Mouse (Mus musculus): ENCODE data around the gene Rbmxl1. TPM values are rescaled to one million over a fixed set of nuclear protein-coding genes. Genes with fewer than 3 reads are reported as not detected.
"Not testable (repeated sequence)": the region's sequence is repeated elsewhere in the genome, so short reads cannot be mapped to it uniquely, and the experiment has no call there.

Rbmxl1 gene
- polyA plus RNA-seq (2015; fragmentation: Nextera tagmentation; extraction: Ambion mirVana) = 198 and 234 TPM in 2 replicates

- Histone ChIP-seq H3K4me2 (peak within 1 kb of the TSS; percentile 66), H3K9ac (peak within 1 kb of the TSS; percentile 98), H3K27me3 (no peaks in the 10 kb centered on the region), H3K27ac (replicated peaks) (peak within 1 kb of the TSS; percentile 97), H3K36me3 (peaks cover 18% of the 10 kb centered on the region), H3K4me3 (peak within 1 kb of the TSS; percentile 95), H3K4me1 (replicated peaks) (peaks cover 26% of the 10 kb centered on the region), H3K9me3 (no peaks in the 10 kb centered on the region)
- ATAC-seq (ENCODE audit: low read depth) = peak; percentile 94
- under 1% methylated on average over 61 of the region's 70 CpGs for WGBS
These were observed at the start of gene Rbmxl1 for GRCm38 (mm10) chr8:78508719-78509272. Gene Rbmxl1, minus strand, starts transcription at chr8:78508898.

DNA sequence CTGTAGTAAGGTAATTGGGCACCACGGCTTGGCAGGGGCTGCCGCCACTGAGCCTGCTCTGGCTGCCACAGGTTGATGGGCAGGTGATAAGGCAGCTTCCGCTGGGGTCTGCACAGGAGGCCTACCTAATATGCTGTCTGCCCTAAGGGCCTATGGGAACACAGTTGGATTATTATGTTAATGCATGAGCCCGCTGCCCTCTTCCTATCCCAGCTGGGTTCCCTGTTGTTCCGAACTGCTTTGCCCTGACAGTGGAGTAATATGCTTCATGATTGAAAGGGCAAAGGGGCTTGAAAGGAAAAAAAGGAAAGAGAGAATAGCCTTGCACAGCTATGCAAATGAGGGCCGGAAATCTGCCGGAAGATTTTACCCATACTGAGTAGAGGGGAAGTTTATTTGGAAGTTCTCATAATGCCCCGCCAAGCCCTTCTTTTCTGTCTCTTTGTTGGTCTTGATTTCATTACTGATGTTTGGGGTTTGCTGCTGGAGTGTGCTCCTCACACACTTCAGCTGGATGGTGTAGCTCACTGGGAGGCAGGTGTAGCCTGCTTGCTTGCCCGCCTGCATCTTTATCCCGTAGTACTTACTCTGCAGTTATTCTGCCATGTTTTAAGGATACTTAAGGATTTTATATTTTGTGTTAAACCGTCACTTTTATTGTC, 48.2 kb upstream of the Rbmxl1 start:
- WGBS = 29% methylated on average over 11 of the region's 11 CpGs
- H3K4me3 ChIP-seq = no peak overlapping the region
- 0 out of 2 replicates have a peak overlapping the region, but pooled peaks have one; percentile 27 for H3K9ac ChIP-seq

GRCm38 (mm10) chr8:78555817-78556216, 47.1 kb upstream of the Rbmxl1 start:
- Histone ChIP-seq H3K9ac (no peak overlapping the region), H3K36me3 (no peaks in the 10 kb centered on the region), H3K4me1 (replicated peaks) (peaks cover 37% of the 10 kb centered on the region), H3K9me3 (no peaks in the 10 kb centered on the region), H3K27me3 (no peaks in the 10 kb centered on the region), H3K4me2 (no peak overlapping the region), H3K4me3 (no peak overlapping the region), H3K27ac (replicated peaks) (no peak overlapping the region)
- ATAC-seq (ENCODE audit: low read depth) = no peak
- 95% methylated on average over 4 of the region's 4 CpGs for WGBS

More for the DNA sequence above, 48.2 kb upstream of the Rbmxl1 start:
- Histone ChIP-seq H3K27me3 (no peaks in the 10 kb centered on the region), H3K9me3 (no peaks in the 10 kb centered on the region), H3K27ac (replicated peaks) (0 out of 2 replicates have a peak overlapping the region, but pooled peaks have one; percentile 38), H3K4me2 (peak overlapping the region; percentile 7; the same call in 1 of the 2 replicates), H3K4me1 (replicated peaks) (peaks cover 35% of the 10 kb centered on the region), H3K36me3 (0 out of 2 replicates have a peak, but pooled peaks cover 3% of the 10 kb centered on the region)
- peak; percentile 77 for ATAC-seq (ENCODE audit: low read depth)

GRCm38 (mm10) chr8:78550752-78551134, 42.0 kb upstream of the Rbmxl1 start:
- Histone ChIP-seq H3K9ac (no peak overlapping the region), H3K4me1 (replicated peaks) (peaks cover 24% of the 10 kb centered on the region), H3K4me2 (no peak overlapping the region), H3K36me3 (no peaks in the 10 kb centered on the region), H3K4me3 (no peak overlapping the region), H3K27ac (replicated peaks) (no peak overlapping the region), H3K27me3 (no peaks in the 10 kb centered on the region), H3K9me3 (no peaks in the 10 kb centered on the region)
- 32% methylated on average over 2 of the region's 2 CpGs for WGBS
- ATAC-seq (ENCODE audit: low read depth) = no peak

GRCm38 (mm10) chr8:78549971-78550751, 41.5 kb upstream of the Rbmxl1 start:
- Histone ChIP-seq H3K4me2 (no peak overlapping the region), H3K9ac (no peak overlapping the region), H3K27ac (replicated peaks) (0 out of 2 replicates have a peak overlapping the region, but pooled peaks have one; percentile 11), H3K4me3 (no peak overlapping the region), H3K36me3 (no peaks in the 10 kb centered on the region), H3K27me3 (no peaks in the 10 kb centered on the region), H3K4me1 (replicated peaks) (peaks cover 24% of the 10 kb centered on the region), H3K9me3 (no peaks in the 10 kb centered on the region)
- ATAC-seq (ENCODE audit: low read depth) = peak; percentile 52; the same call in 1 of the 2 replicates
- 30% methylated on average over 10 of the region's 10 CpGs for WGBS

GRCm38 (mm10) chr8:78545153-78545817, 36.6 kb upstream of the Rbmxl1 start:
- H3K9ac ChIP-seq = not testable (repeated sequence)
- WGBS = 53% methylated on average over 9 of the region's 14 CpGs

DNA sequence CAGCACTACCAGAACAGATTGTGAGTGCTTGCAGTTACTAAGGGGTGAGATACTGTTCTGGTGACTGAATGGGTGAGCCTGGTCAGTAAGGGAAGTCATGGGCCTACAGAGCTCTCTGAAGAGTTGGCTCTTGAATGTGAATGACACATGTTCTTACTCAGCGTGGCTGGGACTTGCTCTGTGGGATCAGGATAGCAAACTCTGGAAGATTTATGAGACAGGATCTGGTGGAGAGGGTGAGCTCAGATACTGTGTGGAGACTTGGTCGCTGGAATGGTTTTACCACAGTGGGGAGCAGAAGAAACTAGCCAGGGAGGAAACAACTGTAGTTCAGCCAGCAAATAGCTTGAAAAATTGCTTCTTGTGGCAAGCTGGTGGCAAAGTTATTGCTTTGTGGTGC, 35.8 kb upstream of the Rbmxl1 start:
- H3K4me3 ChIP-seq = no peak overlapping the region
- no peak overlapping the region for H3K4me2 ChIP-seq
- no peaks in the 10 kb centered on the region for H3K4me1 ChIP-seq (replicated peaks)
- no peak for ATAC-seq (ENCODE audit: low read depth)
- H3K27ac ChIP-seq (replicated peaks) = no peak overlapping the region
- WGBS = 47% methylated on average over 2 of the region's 2 CpGs
- H3K36me3 ChIP-seq = peaks cover 14% of the 10 kb centered on the region; the same call in 1 of the 2 replicates
- no peak overlapping the region for H3K9ac ChIP-seq
- H3K9me3 ChIP-seq = no peaks in the 10 kb centered on the region
- H3K27me3 ChIP-seq = no peaks in the 10 kb centered on the region

More at GRCm38 (mm10) chr8:78545153-78545817, 36.6 kb upstream of the Rbmxl1 start:
- not testable (repeated sequence) for H3K4me2 ChIP-seq; H3K4me3 ChIP-seq; H3K27ac ChIP-seq (replicated peaks); ATAC-seq (ENCODE audit: low read depth); H3K27me3 ChIP-seq; H3K4me1 ChIP-seq (replicated peaks); H3K9me3 ChIP-seq
- H3K36me3 ChIP-seq = peaks cover 13% of the 10 kb centered on the region; the same call in 1 of the 2 replicates

DNA sequence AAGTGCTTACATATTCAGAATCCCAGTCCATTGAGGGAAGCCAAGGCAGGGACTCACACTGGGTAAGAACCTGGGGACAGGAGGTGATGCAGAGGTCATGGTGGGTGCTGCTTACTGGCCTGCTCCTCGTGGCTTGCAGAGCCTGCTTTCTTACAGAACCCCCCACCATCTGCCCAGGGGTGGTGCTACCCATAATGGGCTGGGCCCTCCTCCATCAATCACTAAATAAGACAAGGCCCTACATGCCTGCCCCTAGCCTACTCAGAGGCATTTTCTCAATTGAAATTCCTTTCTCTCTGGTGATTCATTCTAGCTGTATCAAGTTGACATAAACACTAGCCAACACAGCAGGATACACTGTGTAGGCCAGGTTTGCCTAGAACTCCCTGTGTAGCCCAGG, 34.9 kb upstream of the Rbmxl1 start:
- H3K9me3 ChIP-seq = no peaks in the 10 kb centered on the region
- no peak overlapping the region for H3K4me3 ChIP-seq
- no peaks in the 10 kb centered on the region for H3K27me3 ChIP-seq
- H3K36me3 ChIP-seq = peaks cover 14% of the 10 kb centered on the region; the same call in 1 of the 2 replicates
- no peak for ATAC-seq (ENCODE audit: low read depth)
- H3K9ac ChIP-seq = no peak overlapping the region
- H3K4me2 ChIP-seq = no peak overlapping the region
- H3K4me1 ChIP-seq (replicated peaks) = no peaks in the 10 kb centered on the region
- H3K27ac ChIP-seq (replicated peaks) = no peak overlapping the region
- WGBS = 4% methylated on average over 1 of the region's 1 CpGs

GRCm38 (mm10) chr8:78542670-78543069, 34.0 kb upstream of the Rbmxl1 start:
- H3K9ac ChIP-seq; ATAC-seq (ENCODE audit: low read depth); H3K4me2 ChIP-seq; H3K9me3 ChIP-seq; H3K4me3 ChIP-seq; H3K27ac ChIP-seq (replicated peaks); H3K27me3 ChIP-seq; H3K4me1 ChIP-seq (replicated peaks): not testable (repeated sequence)
- H3K36me3 ChIP-seq = peaks cover 17% of the 10 kb centered on the region
- WGBS = 94% methylated on average over 3 of the region's 6 CpGs

DNA sequence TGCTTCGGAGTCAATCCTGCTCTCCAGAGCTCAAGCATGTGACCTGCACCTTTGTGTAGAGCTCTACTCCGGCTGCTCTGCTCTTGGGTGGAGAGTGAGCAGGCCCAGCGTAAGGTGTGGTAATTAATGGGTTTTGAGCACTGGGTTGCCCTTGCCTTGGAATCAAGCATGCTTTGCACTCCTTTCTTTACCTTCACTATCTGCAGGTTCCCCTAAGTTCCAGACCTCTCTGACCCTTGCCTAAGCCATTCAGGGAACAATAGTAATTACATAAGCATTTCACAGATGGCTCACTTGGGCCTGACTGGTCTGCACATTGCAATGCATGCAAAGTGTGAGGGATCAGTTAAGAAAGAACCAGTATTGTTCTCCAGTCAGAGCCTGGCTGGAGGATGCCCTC, 29.1 kb upstream of the Rbmxl1 start:
- ATAC-seq (ENCODE audit: low read depth) = no peak
- Histone ChIP-seq H3K9ac (no peak overlapping the region), H3K4me1 (replicated peaks) (no peaks in the 10 kb centered on the region), H3K4me2 (no peak overlapping the region), H3K36me3 (peaks cover 11% of the 10 kb centered on the region), H3K9me3 (no peaks in the 10 kb centered on the region), H3K4me3 (no peak overlapping the region), H3K27ac (replicated peaks) (no peak overlapping the region), H3K27me3 (no peaks in the 10 kb centered on the region)
- WGBS = 87% methylated on average over 3 of the region's 3 CpGs

DNA sequence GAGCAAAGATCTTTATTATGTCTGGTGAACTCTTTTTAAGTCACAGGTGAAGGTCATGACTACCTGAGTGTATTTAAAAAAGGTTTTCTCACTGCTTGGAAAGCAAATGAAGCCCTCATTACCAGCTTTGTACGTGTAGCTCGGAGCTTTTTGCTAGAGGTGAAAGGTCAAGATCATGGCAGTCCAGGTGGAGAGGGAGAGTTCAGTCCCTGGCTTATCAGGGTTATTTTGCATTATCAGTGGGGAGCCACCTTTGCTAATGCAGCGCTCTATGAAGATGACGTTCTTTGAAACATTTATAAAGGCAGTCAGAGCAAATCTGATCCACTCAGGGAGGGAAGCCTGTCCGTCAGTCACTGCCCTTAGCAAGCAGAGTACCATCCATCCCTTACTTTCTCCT, 28.0 kb upstream of the Rbmxl1 start:
- WGBS = 84% methylated on average over 5 of the region's 5 CpGs
- no peak for ATAC-seq (ENCODE audit: low read depth)
- H3K4me1 ChIP-seq (replicated peaks) = no peaks in the 10 kb centered on the region
- H3K36me3 ChIP-seq = peaks cover 14% of the 10 kb centered on the region
- H3K4me2 ChIP-seq = no peak overlapping the region
- no peak overlapping the region for H3K27ac ChIP-seq (replicated peaks)
- no peak overlapping the region for H3K4me3 ChIP-seq
- H3K27me3 ChIP-seq = no peaks in the 10 kb centered on the region
- no peak overlapping the region for H3K9ac ChIP-seq
- no peaks in the 10 kb centered on the region for H3K9me3 ChIP-seq
